Mouse (Mus musculus) forebrain, embryonic 13.5 days (tissue): ENCODE data around the gene Gm2956. TPM values are rescaled to one million over a fixed set of nuclear protein-coding genes. Genes with fewer than 3 reads are reported as not detected.
"Not testable (repeated sequence)": the region's sequence is repeated elsewhere in the genome, so short reads cannot be mapped to it uniquely, and the experiment has no call there.

ENCODE experiments used
- ATAC-seq: fragments of 200-750 bp; cut with Nextera tagmentation; 2 replicates; pipeline ENCODE4 v1.8.0; 2017
- H3K27ac ChIP-seq: fragments of 300-500 bp; sonication (generic); 2 replicates; pipeline ENCODE4 v1.5.1; 2015; ENCODE audit warnings: inconsistent platforms, mild to moderate bottlenecking, moderate library complexity
- H3K27me3 ChIP-seq: fragments of 300-500 bp; sonication (generic); 2 replicates; pipeline ENCODE4 v1.6.1; 2015; ENCODE audit warnings: mild to moderate bottlenecking, inconsistent platforms
- H3K36me3 ChIP-seq: fragments of 300-500 bp; sonication (generic); 2 replicates; pipeline ENCODE4 v1.6.1; 2015; ENCODE audit warnings: mild to moderate bottlenecking, inconsistent platforms; ENCODE audit not compliant: poor library complexity, severe bottlenecking
- H3K4me1 ChIP-seq: fragments of 300-500 bp; sonication (generic); 2 replicates; pipeline ENCODE4 v1.6.1; 2015; ENCODE audit warnings: inconsistent platforms
- H3K4me2 ChIP-seq: fragments of 300-500 bp; sonication (generic); 2 replicates; pipeline ENCODE4 v1.6.1; 2015; ENCODE audit warnings: inconsistent platforms, mild to moderate bottlenecking, moderate library complexity
- H3K4me3 ChIP-seq: fragments of 300-500 bp; sonication (generic); 2 replicates; pipeline ENCODE4 v1.5.1; 2015; ENCODE audit warnings: mild to moderate bottlenecking, inconsistent platforms
- H3K9ac ChIP-seq: fragments of 300-500 bp; sonication (generic); 2 replicates; pipeline ENCODE4 v1.6.1; 2015; ENCODE audit warnings: mild to moderate bottlenecking, inconsistent platforms
- H3K9me3 ChIP-seq: fragments of 300-500 bp; sonication (generic); replicated peaks from 2 replicates; pipeline ENCODE4 v1.6.1; 2016; ENCODE audit warnings: inconsistent platforms
- WGBS: fragments of 180-500 bp; shearing (Covaris S2); methylation state at CpG from one replicate; pipeline ENCODE4 v1.1.7; 2015; 5-methylcytosine and 5-hydroxymethylcytosine counted together
- polyA plus RNA-seq: library from polyadenylated mRNA; unstranded; fragments of >200 nt; fragmentation: Nextera tagmentation; extraction: Ambion mirVana; gene quantifications from 2 replicates; pipeline ENCODE4 v1.2.1, GENCODE M21; 2015

Gene Gm2956
- 0.37 TPM in 1 of 2 replicates, not detected in the other for polyA plus RNA-seq

DNA sequence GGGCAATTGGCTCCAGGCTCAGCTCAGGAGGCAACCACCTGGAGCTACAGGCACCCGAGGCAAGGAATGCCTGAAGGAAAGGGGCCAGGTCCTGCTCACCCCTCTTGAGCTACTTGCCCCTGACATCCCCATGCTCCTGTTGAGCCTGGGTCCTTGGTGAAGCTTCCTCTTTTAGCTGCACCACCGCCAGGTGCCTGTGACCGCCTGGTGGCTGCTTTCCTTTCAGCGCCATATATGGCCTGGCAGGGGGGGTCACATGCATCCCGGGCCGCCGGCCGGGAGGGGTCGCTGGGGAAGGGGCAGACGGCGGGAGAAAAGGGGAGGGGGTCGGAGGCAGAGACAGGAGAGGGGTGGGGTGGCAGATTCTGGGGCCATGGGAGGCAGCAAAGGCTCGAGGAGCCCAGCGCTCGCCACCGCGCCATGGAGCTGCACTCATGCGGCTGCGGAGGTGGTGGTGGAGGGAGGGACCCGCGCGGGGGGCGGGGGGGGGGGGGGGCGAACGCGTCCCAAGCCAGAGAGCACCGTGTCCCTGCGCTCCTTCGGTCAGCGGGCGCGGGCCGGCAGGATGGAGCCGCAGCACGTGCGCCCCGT lies at the start of gene Gm2956:
TSS of gene Gm2956 (plus strand) at position 541 of the 591 bp plus-strand sequence.
- not testable (repeated sequence) for H3K27ac ChIP-seq, H3K9me3 ChIP-seq, H3K36me3 ChIP-seq, H3K27me3 ChIP-seq, H3K4me1 ChIP-seq, ATAC-seq
- Histone ChIP-seq H3K4me2 (peak within 1 kb of the TSS; percentile 59), H3K4me3 (peak within 1 kb of the TSS; percentile 44), H3K9ac (peak within 1 kb of the TSS; percentile 66)
- WGBS: 0% methylated on average over 3 of the region's 37 CpGs

DNA sequence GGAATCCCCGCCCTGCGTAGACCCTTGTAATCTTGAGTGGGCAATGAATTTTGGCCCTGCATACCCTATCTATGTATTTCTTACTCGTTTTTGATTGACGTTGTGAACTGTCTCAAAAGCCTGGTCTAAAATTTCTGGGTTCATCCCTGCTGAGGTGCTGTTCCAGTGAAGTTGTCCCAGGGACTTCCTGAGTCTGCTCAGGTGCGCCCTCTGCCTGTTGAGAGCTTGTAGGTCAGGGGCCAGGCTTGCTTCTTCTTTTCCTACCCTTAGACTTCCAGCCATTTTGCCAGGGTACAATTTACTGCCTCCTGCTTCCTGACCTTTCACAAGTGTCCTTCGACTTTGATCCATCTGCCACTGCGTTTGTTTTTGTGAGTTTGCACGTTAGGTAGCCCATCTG lies 979 bp downstream of the Gm2956 start:
- not testable (repeated sequence) for H3K4me1 ChIP-seq, H3K9me3 ChIP-seq, H3K9ac ChIP-seq, H3K27ac ChIP-seq, ATAC-seq, H3K27me3 ChIP-seq, H3K4me3 ChIP-seq, H3K36me3 ChIP-seq
- 10% methylated on average over 6 of the region's 8 CpGs for WGBS
- peak overlapping the region; percentile 59 for H3K4me2 ChIP-seq

- H3K4me1 ChIP-seq, H3K27me3 ChIP-seq, H3K4me3 ChIP-seq, H3K9me3 ChIP-seq, H3K36me3 ChIP-seq, H3K27ac ChIP-seq, H3K9ac ChIP-seq, ATAC-seq, H3K4me2 ChIP-seq: not testable (repeated sequence)
- no CpG with 5 or more reads among the region's 2 CpGs for WGBS
Observed at GRCm38 (mm10) chr14:3394793-3395192, 62.4 kb downstream of the Gm2956 start, which contains the start of gene Gm10413. Gene Gm10413 (plus strand): TSS chr14:3395093.

Other genes starting within 250 kb of the Gm2956 start
- gene Gm10340, start 198.6 kb upstream of the Gm2956 start, polyA plus RNA-seq: not detected in 2 replicates
- not detected in 2 replicates for gene Gm5795, start 144.4 kb upstream of the Gm2956 start, polyA plus RNA-seq
- 11.0 and 13.5 TPM in 2 replicates for gene D830030K20Rik, start 124.1 kb upstream of the Gm2956 start, polyA plus RNA-seq
- gene Gm10413, start 62.5 kb downstream of the Gm2956 start, polyA plus RNA-seq: not detected in 2 replicates
- gene Gm10409, start 80.0 kb downstream of the Gm2956 start, polyA plus RNA-seq: 6.2 and 8.9 TPM in 2 replicates
- 4.3 and 4.7 TPM in 2 replicates for gene Gm3005, start 95.5 kb downstream of the Gm2956 start, polyA plus RNA-seq
- not detected in 2 replicates for gene Gm10408, start 116.8 kb downstream of the Gm2956 start, polyA plus RNA-seq